Mouse (Mus musculus): Measurements from ENCODE around the gene Kti12.

The Kti12 gene

DNA sequence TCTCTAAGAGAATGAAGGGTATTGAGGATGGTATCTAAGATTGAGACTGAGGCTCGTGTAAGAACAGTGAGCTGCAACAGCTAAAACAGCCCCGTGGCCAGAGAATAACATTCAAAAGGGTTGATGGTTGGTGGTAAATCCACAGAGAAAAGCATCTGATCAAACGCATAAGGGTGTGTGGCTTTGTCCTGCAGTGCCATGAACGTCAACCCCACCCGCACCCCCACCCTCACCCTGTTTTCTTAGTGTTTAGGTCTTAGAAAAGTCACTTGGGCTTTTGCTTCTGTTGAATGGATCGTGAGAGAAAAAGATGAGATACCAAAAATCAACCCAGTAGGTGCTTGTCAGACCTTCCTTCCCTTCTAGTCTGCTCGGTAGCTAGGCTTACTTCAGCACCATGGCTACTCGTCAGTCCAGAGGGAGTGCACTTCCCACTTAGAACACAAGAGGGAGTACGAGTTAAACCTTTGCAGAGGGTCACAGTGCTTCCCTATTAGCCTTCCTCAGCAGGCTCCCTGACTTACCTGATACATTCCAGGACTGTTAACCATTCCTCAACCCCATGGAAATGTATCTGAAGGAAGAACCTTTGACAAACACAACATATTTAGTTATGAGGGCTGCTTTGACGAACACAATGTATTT, 22.3 kb downstream of the Kti12 start:
- peak; percentile 65 for DNase-seq (ENCODE audit: inconsistent ontology term)

DNA sequence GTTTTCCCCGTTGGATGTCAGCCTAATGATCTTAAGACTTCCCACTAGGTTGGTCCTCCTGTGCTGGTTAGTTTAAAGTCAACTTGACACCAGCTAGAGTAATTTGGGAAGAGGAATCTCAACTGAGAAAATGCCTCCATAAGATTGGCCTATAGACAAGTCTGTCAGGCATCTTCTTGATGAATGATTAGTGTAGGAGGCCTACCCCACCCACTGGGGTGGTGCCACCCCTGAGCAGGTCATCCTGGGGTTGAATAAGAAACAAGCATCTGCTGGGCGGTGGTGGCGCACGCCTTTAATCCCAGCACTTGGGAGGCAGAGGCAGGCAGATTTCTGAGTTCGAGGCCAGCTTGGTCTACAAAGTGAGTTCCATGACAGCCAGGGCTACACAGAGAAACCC, 26.2 kb downstream of the Kti12 start:
- DNase-seq (ENCODE audit: inconsistent ontology term): no peak

DNA sequence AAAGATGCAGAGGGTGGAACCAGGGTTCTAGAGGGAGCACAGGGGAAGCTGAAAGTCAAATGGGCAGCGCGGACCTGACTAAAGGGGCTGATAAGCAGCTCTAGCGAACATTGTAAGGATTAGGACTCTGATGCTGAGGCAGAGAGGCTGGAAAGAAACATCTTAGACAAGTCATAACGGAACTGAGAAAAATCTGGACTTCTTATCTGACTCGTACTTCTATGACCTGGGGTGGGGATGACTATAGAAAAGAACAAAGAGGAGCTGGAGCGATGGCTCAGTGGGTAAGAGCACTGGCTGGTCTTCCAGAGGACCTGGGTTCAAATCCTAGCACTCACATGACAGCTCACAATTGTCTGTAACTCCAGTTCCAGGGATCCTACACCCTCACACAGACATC, 30.3 kb downstream of the Kti12 start:
- no peak for DNase-seq (ENCODE audit: inconsistent ontology term)

DNA sequence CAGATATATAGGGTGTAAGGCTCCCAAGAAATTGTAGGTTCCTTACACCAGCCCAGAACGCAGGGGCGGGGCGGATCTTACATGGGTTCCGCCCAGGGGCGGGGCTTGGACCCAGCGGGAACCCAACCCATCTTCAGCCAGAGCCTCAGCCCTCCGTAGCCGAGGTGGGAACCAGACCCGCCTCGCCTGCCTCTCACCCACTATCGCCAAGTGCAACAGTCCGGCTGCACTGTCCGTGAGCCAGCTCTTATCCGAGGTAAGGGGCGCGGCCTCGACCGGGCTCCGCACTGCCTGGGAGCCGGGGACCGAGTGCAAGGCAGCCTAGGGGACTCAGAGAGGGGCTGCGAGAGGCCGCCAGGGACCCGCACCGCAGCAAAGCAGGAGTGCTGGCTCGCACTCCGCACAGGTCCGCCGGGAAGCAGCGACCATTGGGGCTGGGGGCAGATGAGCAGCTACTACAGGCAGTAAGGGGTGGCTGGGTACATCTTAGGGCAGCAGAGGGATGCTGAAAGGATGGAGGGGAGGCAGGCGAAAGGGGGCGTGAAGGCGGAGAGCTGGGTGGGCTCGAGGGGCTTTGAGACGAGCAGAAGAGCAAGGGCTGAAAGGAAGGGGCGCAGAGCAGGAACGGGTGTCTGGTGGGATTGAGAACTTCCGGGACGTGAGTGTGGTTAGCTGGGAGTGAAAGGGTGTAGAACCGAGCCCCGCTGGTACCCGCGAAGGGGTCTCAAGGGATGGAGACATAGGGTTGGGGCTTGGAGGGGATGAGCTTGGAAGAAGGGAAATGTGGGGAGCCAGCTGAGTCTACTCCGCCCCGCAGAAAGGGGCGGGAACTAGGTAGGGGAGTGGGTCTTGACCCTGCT, 31.6 kb downstream of the Kti12 start, which contains the start of gene Rab3b:
Gene Rab3b (plus strand): TSS at position 101 of the 860 bp plus-strand sequence.
- DNase-seq (ENCODE audit: inconsistent ontology term): peak; percentile 68

DNA sequence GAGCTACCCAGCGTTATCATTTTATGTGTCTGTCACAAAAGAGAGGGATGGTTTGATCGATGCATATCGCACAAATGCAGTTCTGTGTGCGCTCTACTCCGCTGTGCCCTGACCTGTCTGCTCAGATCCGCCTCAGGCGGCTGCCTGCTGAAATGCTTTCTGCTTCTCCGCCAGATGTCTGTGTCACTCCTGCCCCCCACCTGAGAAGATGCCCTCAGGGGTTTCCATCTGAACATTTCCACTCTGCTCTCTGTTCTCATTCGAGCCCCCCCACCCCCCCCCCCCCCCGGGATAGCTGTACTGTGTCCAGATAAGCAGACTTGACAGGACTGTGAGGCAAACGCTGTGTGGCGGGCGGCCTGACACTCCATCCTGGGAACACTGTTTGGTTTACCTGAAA, 36.2 kb downstream of the Kti12 start:
- DNase-seq (ENCODE audit: inconsistent ontology term): no peak

DNA sequence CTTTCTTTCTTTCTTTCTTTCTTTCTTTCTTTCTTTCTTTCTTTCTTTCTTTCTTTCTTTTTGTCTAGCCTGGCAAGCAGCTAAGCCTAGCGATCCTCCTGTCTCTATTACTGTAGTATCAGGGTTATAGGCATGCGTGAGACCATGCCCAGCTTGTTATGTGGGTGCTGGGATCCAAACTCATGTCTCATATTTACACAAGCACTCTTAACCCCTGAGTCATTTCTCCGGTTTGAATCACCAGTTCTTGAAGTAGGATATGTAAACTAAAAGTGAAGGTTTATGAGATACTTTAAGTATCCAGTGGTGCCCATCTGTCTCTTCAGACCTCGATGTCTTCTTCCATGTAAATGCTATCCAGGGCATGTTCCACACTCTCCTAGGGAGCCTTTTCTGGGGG, 39.9 kb downstream of the Kti12 start:
- DNase-seq (ENCODE audit: inconsistent ontology term): no peak

DNA sequence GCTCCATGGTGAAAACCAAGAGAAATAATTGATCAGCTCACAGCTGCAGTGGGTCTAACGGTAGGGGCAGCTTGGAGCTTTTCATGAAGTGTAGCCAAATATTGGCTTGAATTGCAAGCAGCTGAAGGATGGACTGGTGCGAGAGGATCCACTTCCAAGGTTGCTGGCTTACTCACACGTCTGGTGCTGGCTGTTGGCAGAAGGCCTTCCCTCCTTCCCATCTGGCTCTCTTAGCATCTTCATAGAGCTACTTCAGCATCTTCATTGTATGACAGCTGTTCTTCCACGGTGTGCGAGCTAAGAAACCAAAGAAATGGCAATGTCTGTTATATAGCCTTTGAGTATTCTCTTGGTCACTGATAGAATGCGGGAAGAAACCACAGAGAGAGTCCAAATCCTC, 43.3 kb downstream of the Kti12 start:
- DNase-seq (ENCODE audit: inconsistent ontology term): no peak
